Comparison of ENCODE assay signal across 12 mouse cellular contexts in genomic region chr5:137737400-137737940, GRCm38 (mm10). TPM values are rescaled to one million over a fixed set of nuclear protein-coding genes. Genes with fewer than 3 reads are reported as not detected.
DNase-seq lines count a peak whose midpoint lies in the region; ATAC-seq and TF ChIP-seq lines count a peak whose summit lies in the region.
"Had no signal": no experiment of that assay in that cellular context is flagged by ENCODE, and none has a peak within 500 bp of the region (broad histone marks: within the 10 kb centered on the region; RNA-seq: fewer than 3 reads in every experiment).

No protein-coding gene starts in this region.

- no peaks in the 10 kb centered on the region for H3K9me3 ChIP-seq in forebrain, embryonic 14.5 days (replicated peaks; ENCODE audit: control insufficient read depth, low read length)
- H3K9me3 ChIP-seq in midbrain, embryonic 15.5 days: no peaks in the 10 kb centered on the region
- H3K9me3 ChIP-seq: heart, embryonic 15.5 days; kidney, embryonic 15.5 days; lung, embryonic 15.5 days had no signal

- peak overlapping the region; percentile 85; the same call in 1 of the 2 replicates for H3K9ac ChIP-seq in forebrain, embryonic 14.5 days (ENCODE audit: low read length)
- H3K9ac ChIP-seq in midbrain, embryonic 15.5 days: peak overlapping the region; percentile 82; the same call in 1 of the 2 replicates
- no peak overlapping the region for H3K9ac ChIP-seq in heart, adult 2 months (ENCODE audit: low read depth, low read length)
- H3K9ac ChIP-seq: heart, embryonic 15.5 days; kidney, embryonic 15.5 days; lung, embryonic 15.5 days had no signal

- no peak for DNase-seq in layer of hippocampus, adult 2 months (ENCODE audit: low spot score in 2 of 2)
- DNase-seq in layer of hippocampus, postnatal 36 days: no peak
- DNase-seq in brain, adult 2 months (ENCODE audit: low read depth, low spot score): peak; percentile 86
- DNase-seq in forebrain, embryonic 14.5 days (ENCODE audit: low spot score): peak; percentile 68
- no peak for DNase-seq in gastrocnemius, postnatal 14 days
- no peak for DNase-seq in heart, adult 2 months
- DNase-seq in gastrocnemius, adult 18-20 months (ENCODE audit: low spot score): no peak
- DNase-seq: spleen, adult 18-20 months had no signal

- no peak for TF ChIP-seq POLR2A in heart, adult 2 months (IDR thresholded peaks at IDR 0.05; ENCODE audit: insufficient read depth, low read depth, low read length)

- H3K36me3 ChIP-seq in forebrain, embryonic 14.5 days (ENCODE audit: control insufficient read depth, insufficient read depth, low read length): peaks cover 46% of the 10 kb centered on the region
- peaks cover 11% of the 10 kb centered on the region for H3K36me3 ChIP-seq in midbrain, embryonic 15.5 days (replicated peaks)
- no peaks in the 10 kb centered on the region for H3K36me3 ChIP-seq in heart, adult 2 months (ENCODE audit: control insufficient read depth, insufficient read depth, low read length)
- H3K36me3 ChIP-seq: lung, embryonic 15.5 days had no signal

- H3K27ac ChIP-seq in layer of hippocampus, adult 2 months: peak overlapping the region; percentile 39; the same call in 1 of the 2 replicates
- peak overlapping the region; percentile 48; the same call in 1 of the 2 replicates for H3K27ac ChIP-seq in forebrain, embryonic 14.5 days (ENCODE audit: low read depth, low read length)
- H3K27ac ChIP-seq in midbrain, embryonic 15.5 days: peak overlapping the region; percentile 87
- H3K27ac ChIP-seq in heart, adult 2 months: no peak overlapping the region
- H3K27ac ChIP-seq: heart, embryonic 15.5 days; kidney, embryonic 15.5 days; lung, embryonic 15.5 days had no signal

- H3K4me1 ChIP-seq in forebrain, embryonic 14.5 days (ENCODE audit: control insufficient read depth, insufficient read depth, low read length): peaks cover 61% of the 10 kb centered on the region
- H3K4me1 ChIP-seq in midbrain, embryonic 15.5 days: peaks cover 71% of the 10 kb centered on the region
- H3K4me1 ChIP-seq in heart, adult 2 months (ENCODE audit: control insufficient read depth, insufficient read depth, low read length): no peaks in the 10 kb centered on the region

- H3K79me2 ChIP-seq in heart, adult 2 months (replicated peaks; ENCODE audit: control insufficient read depth, insufficient read depth, low read length): no peaks in the 10 kb centered on the region

- H3K4me3 ChIP-seq in layer of hippocampus, adult 2 months: no peak overlapping the region
- no peak overlapping the region for H3K4me3 ChIP-seq in forebrain, embryonic 14.5 days (ENCODE audit: low read depth, low read length)
- peak overlapping the region; percentile 76; the same call in 1 of the 2 replicates for H3K4me3 ChIP-seq in midbrain, embryonic 15.5 days
- no peak overlapping the region for H3K4me3 ChIP-seq in heart, adult 2 months
- H3K4me3 ChIP-seq: heart, embryonic 15.5 days; kidney, embryonic 15.5 days; lung, embryonic 15.5 days had no signal

- 81% methylated on average over 6 of the region's 6 CpGs for WGBS in forebrain, embryonic 14.5 days
- WGBS in midbrain, embryonic 15.5 days: 81% methylated on average over 6 of the region's 6 CpGs
- WGBS in heart, adult 2 months: 81% methylated on average over 6 of the region's 6 CpGs

- intact Hi-C loops in gastrocnemius, postnatal 14 days (cut with DNase I; ENCODE audit: low total_unique reads): no loop called here
- intact Hi-C loops in heart, adult 2 months (cut with DNase I): no loop called here

- TF ChIP-seq EP300 in heart, adult 2 months (IDR thresholded peaks at IDR 0.05; ENCODE audit: insufficient read depth, low read depth, low read length): no peak

- no peak for TF ChIP-seq CTCF in layer of hippocampus, adult 2 months (conservative IDR thresholded peaks at IDR 0.05)
- no peak for TF ChIP-seq CTCF in heart, adult 2 months (IDR thresholded peaks at IDR 0.05)

- H3K27me3 ChIP-seq in forebrain, embryonic 14.5 days (replicated peaks; ENCODE audit: control insufficient read depth, insufficient read depth, low read length): no peaks in the 10 kb centered on the region
- H3K27me3 ChIP-seq in midbrain, embryonic 15.5 days (replicated peaks): no peaks in the 10 kb centered on the region
- no peaks in the 10 kb centered on the region for H3K27me3 ChIP-seq in heart, adult 2 months (ENCODE audit: control insufficient read depth, insufficient read depth, low read length)
- H3K27me3 ChIP-seq: heart, embryonic 15.5 days; kidney, embryonic 15.5 days; lung, embryonic 15.5 days had no signal

- ATAC-seq in forebrain, embryonic 14.5 days: no peak
- no peak for ATAC-seq in midbrain, embryonic 15.5 days (replicated peaks)

- peak overlapping the region; percentile 89 for H3K4me2 ChIP-seq in forebrain, embryonic 14.5 days (ENCODE audit: low read length)
- H3K4me2 ChIP-seq in midbrain, embryonic 15.5 days: peak overlapping the region; percentile 92
- H3K4me2 ChIP-seq: heart, embryonic 15.5 days; kidney, embryonic 15.5 days; lung, embryonic 15.5 days had no signal

RNA-seq across cellular contexts. Expression of gene Nyap1, which starts 3.9 kb away (rescaled TPM):
- total RNA-seq in layer of hippocampus, adult 2 months (2021): 10 to 100 TPM; 70.4 to 72.5 TPM
- 10 to 100 TPM; 65.4 to 66.3 TPM for total RNA-seq in layer of hippocampus, postnatal 36 days (2021)
- polyA plus RNA-seq in forebrain, embryonic 14.5 days (2014; fragmentation: Nextera tagmentation; extraction: Ambion mirVana): 13.8 and 14.5 TPM in 2 replicates
- polyA plus RNA-seq in midbrain, embryonic 15.5 days (2015; fragmentation: Nextera tagmentation; extraction: Ambion mirVana): 58.6 and 61.2 TPM in 2 replicates
- total RNA-seq in gastrocnemius, postnatal 14 days (2021): under 1 TPM; 0.39 to 0.42 TPM
- 1 to 10 TPM in 1 of 2 experiments, under 1 TPM in 1; 0.94 to 1.2 TPM for total RNA-seq in heart, adult 2 months (2021)
- 1.6 and 1.7 TPM in 2 replicates for polyA plus RNA-seq in heart, adult 2 months (2012; rRNA removed)
- under 1 TPM; 0.21 to 0.28 TPM for total RNA-seq in gastrocnemius, adult 18-20 months (2021)

RNA-seq across cellular contexts. Expression of gene Tsc22d4, which starts 8.1 kb away (rescaled TPM):
- 100 to 1,000 TPM; 160 to 174 TPM for total RNA-seq in layer of hippocampus, adult 2 months (2021)
- 100 to 1,000 TPM; 170 to 176 TPM for total RNA-seq in layer of hippocampus, postnatal 36 days (2021)
- 52.3 and 62.1 TPM in 2 replicates for polyA plus RNA-seq in forebrain, embryonic 14.5 days (2014; fragmentation: Nextera tagmentation; extraction: Ambion mirVana)
- polyA plus RNA-seq in midbrain, embryonic 15.5 days (2015; fragmentation: Nextera tagmentation; extraction: Ambion mirVana): 58.0 and 59.8 TPM in 2 replicates
- total RNA-seq in gastrocnemius, postnatal 14 days (2021): 100 to 1,000 TPM; 118 to 156 TPM
- 100 to 1,000 TPM; 254 to 258 TPM for total RNA-seq in heart, adult 2 months (2021)
- 223 and 251 TPM in 2 replicates for polyA plus RNA-seq in heart, adult 2 months (2012; rRNA removed)
- total RNA-seq in gastrocnemius, adult 18-20 months (2021): 10 to 100 TPM; 53.0 to 68.0 TPM

RNA-seq across cellular contexts. Expression of gene Ppp1r35, which starts 41.2 kb away (rescaled TPM):
- total RNA-seq in layer of hippocampus, adult 2 months (2021): 10 to 100 TPM; 19.8 to 25.4 TPM
- 10 to 100 TPM; 24.1 to 24.6 TPM for total RNA-seq in layer of hippocampus, postnatal 36 days (2021)
- polyA plus RNA-seq in forebrain, embryonic 14.5 days (2014; fragmentation: Nextera tagmentation; extraction: Ambion mirVana): 55.1 and 60.0 TPM in 2 replicates
- 37.3 and 45.0 TPM in 2 replicates for polyA plus RNA-seq in midbrain, embryonic 15.5 days (2015; fragmentation: Nextera tagmentation; extraction: Ambion mirVana)
- total RNA-seq in gastrocnemius, postnatal 14 days (2021): 1 to 10 TPM; 6.8 to 7.2 TPM
- 10 to 100 TPM in 1 of 2 experiments, 1 to 10 TPM in 1; 7.4 to 10.8 TPM for total RNA-seq in heart, adult 2 months (2021)
- polyA plus RNA-seq in heart, adult 2 months (2012; rRNA removed): 6.8 and 12.0 TPM in 2 replicates
- 1 to 10 TPM; 6.2 to 7.7 TPM for total RNA-seq in gastrocnemius, adult 18-20 months (2021)

RNA-seq across cellular contexts. Expression of gene Mepce, which starts 50.0 kb away (rescaled TPM):
- total RNA-seq in layer of hippocampus, adult 2 months (2021): 10 to 100 TPM; 43.6 to 49.2 TPM
- total RNA-seq in layer of hippocampus, postnatal 36 days (2021): 10 to 100 TPM; 40.8 to 44.5 TPM
- polyA plus RNA-seq in forebrain, embryonic 14.5 days (2014; fragmentation: Nextera tagmentation; extraction: Ambion mirVana): 13.1 and 13.2 TPM in 2 replicates
- polyA plus RNA-seq in midbrain, embryonic 15.5 days (2015; fragmentation: Nextera tagmentation; extraction: Ambion mirVana): 10.7 and 10.8 TPM in 2 replicates
- total RNA-seq in gastrocnemius, postnatal 14 days (2021): 10 to 100 TPM; 20.7 to 21.1 TPM
- 10 to 100 TPM; 21.3 to 26.0 TPM for total RNA-seq in heart, adult 2 months (2021)
- polyA plus RNA-seq in heart, adult 2 months (2012; rRNA removed): 24.1 and 31.5 TPM in 2 replicates
- total RNA-seq in gastrocnemius, adult 18-20 months (2021): 10 to 100 TPM; 24.1 to 26.1 TPM

RNA-seq across cellular contexts. Expression of gene Zcwpw1, which starts 50.1 kb away (rescaled TPM):
- total RNA-seq in layer of hippocampus, adult 2 months (2021): 1 to 10 TPM; 5.7 to 8.1 TPM
- total RNA-seq in layer of hippocampus, postnatal 36 days (2021): 1 to 10 TPM; 5.2 to 7.1 TPM
- polyA plus RNA-seq in forebrain, embryonic 14.5 days (2014; fragmentation: Nextera tagmentation; extraction: Ambion mirVana): 7.3 and 7.7 TPM in 2 replicates
- polyA plus RNA-seq in midbrain, embryonic 15.5 days (2015; fragmentation: Nextera tagmentation; extraction: Ambion mirVana): 10.5 and 11.9 TPM in 2 replicates
- total RNA-seq in gastrocnemius, postnatal 14 days (2021): 1 to 10 TPM in 1 of 2 experiments, under 1 TPM in 1; 0.84 to 1.7 TPM
- total RNA-seq in heart, adult 2 months (2021): under 1 TPM; 0.44 to 0.52 TPM
- polyA plus RNA-seq in heart, adult 2 months (2012; rRNA removed): 0.39 and 0.50 TPM in 2 replicates
- total RNA-seq in gastrocnemius, adult 18-20 months (2021): under 1 TPM; 0.14 to 0.26 TPM

Comparison
In these comparisons a context has a peak if more than half of its experiments do, and no peak if none do; other contexts are left out.
1. DNase-seq: peak in brain, adult 2 months (single experiment) and forebrain, embryonic 14.5 days (single experiment); none in layer of hippocampus, adult 2 months (0 of 2), layer of hippocampus, postnatal 36 days (0 of 2), gastrocnemius, postnatal 14 days (single experiment), heart, adult 2 months (0 of 2) and gastrocnemius, adult 18-20 months (single experiment).
2. RNA of gene Nyap1, which starts 3.9 kb away (total RNA-seq): 70.4 to 72.5 TPM in layer of hippocampus, adult 2 months and 65.4 to 66.3 TPM in layer of hippocampus, postnatal 36 days; 0.94 to 1.2 TPM in heart, adult 2 months, 0.39 to 0.42 TPM in gastrocnemius, postnatal 14 days and 0.21 to 0.28 TPM in gastrocnemius, adult 18-20 months; every median in the first group is over 10 times any median in the second.